Mouse (Mus musculus): Measurements from ENCODE around the gene Zcchc14.

DNA sequence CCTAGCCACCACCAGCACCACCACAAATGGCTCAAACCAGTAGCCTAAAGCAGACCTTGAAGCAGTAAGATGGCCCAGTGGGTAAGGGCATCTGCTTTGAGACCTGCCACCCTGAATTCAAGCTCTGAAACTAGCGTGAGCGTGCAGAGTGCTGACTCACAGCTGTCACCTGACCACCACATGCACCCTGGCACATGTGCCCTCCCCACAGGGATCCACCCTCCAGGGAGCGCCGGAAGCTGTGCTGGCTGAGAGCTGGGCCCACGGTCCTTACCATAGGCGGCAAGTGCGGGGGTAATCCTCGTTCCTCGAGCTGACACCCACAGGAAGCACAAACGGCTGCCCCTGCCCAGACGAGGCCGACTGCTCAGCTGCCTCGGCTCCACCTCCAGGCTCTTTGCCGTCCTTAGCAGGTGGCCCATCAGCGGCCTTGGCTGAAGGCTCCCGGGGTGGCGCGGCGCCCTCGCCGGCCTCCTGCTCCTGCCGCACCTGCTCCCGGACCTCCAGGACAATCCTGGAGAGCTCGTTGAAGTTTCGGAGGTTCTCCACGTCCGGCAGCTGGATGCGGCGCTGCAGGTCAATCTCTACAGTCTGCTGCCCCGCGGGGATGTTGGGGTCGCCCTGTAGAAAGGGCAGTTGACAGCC is 98.7 kb downstream of the Zcchc14 start:
- TF ChIP-seq CTCF (conservative IDR thresholded peaks at IDR 0.05 in 1 of 2, IDR thresholded peaks at IDR 0.05 in 1 of 2; ENCODE audit: low read depth in 2 of 2, low read length in 2 of 2), result no peak
- TF ChIP-seq TCF12 (IDR thresholded peaks at IDR 0.05; ENCODE audit: low read depth, low read length), result no peak
- no peak for TF ChIP-seq EP300 (IDR thresholded peaks at IDR 0.05; ENCODE audit: low read length)
- no peak for TF ChIP-seq POLR2A (IDR thresholded peaks at IDR 0.05; ENCODE audit: low read depth, low read length)
- no peak for TF ChIP-seq E2F4 (IDR thresholded peaks at IDR 0.05; ENCODE audit: insufficient replicate concordance, low read depth, low read length)
- no peak for TF ChIP-seq KAT2A (IDR thresholded peaks at IDR 0.05; ENCODE audit: insufficient replicate concordance, low read length)
- no peak for TF ChIP-seq TBP (conservative IDR thresholded peaks at IDR 0.05; ENCODE audit: low read depth, low read length)
- no peak for TF ChIP-seq ZC3H11A (IDR thresholded peaks at IDR 0.05; ENCODE audit: low read depth, low read length)
- no peak for TF ChIP-seq ETS1 (conservative IDR thresholded peaks at IDR 0.05; ENCODE audit: low read depth, low read length)
- no peak for TF ChIP-seq MEF2A (IDR thresholded peaks at IDR 0.05; ENCODE audit: borderline replicate concordance, low read depth, low read length)

All from CH12.LX (cell line).